Mouse (Mus musculus): ENCODE data around the gene Abcd4.
A peak's percentile ranks its signal among the peaks of the same experiment; 100 is the strongest.

Gene Abcd4

DNA sequence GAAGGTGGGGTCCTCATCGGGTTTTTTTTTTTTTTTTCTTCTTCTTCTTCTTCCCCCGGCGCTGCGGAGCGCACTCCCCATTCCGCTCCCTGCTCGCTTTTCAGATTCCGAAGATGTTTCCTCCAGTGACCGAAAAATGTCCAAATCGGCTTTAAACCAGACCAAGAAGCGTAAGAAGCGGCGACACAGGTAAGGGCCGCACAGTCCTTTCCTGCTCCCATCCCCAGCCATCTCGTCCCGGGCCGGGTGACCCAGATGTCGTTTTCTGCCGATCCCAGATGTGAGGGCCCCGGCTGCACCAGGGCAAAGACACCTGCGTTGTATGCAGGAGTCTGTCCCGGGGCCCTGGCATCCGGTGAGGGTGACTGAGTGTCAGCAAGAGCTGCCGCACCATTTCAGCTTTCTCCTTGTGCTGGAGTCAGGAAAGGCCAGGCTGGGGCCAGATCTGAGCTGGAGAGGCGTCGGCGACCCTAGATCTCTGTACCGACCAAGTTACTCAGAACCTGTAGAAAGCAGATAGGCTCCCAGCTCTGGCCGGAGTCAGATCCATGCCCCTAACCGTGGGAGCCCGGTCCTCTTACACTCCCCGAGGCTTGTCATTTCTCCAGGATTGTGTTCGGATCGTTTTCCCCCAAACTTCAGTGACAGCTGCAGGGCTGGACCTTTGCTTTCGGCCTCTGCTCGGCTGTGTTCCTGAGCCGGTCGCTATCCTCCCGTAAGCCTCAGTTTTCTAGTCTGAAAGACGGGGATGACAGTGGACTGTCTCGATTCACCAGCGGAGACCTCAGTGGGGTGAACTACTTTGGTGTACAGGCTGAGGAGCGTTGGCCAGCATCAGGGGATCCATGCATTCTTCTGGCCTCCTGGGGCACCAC is 45.5 kb downstream of the Abcd4 start:
- peak; percentile 14 for DNase-seq

DNA sequence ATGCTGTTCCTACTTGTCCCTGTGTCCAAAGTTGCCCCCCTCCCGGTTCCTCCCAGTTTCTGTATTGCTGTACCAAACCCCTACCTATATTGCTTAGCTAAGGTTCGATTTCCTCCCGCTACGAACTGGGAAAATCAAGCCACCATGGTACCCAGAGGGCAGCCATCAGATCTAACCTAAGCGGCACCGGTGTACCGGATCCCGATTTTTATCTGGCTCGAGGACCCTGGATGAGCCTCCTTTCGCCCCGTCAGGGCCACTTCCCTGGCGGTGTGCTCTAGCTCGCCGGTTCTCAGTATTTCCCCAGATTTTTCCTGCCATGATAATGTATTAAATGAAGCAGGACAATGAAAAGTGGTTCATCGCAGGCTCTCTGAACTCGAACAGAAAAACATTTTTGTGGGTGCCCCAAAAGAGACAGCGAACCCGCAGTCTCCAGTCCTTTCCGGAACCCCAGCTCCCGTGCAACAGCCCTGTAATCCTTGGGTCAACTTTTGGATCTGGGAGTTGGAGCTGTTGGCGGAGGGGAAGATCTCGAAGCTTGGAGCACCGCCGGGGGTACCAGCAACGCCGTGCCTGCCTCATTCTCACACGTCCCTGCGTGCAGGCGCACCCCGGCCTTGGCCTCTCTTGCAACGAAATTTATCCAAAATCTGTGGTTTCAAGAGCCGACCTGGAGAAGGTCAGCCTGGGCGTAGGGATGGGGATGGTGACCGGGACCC is 46.4 kb downstream of the Abcd4 start:
- DNase-seq: no peak

DNA sequence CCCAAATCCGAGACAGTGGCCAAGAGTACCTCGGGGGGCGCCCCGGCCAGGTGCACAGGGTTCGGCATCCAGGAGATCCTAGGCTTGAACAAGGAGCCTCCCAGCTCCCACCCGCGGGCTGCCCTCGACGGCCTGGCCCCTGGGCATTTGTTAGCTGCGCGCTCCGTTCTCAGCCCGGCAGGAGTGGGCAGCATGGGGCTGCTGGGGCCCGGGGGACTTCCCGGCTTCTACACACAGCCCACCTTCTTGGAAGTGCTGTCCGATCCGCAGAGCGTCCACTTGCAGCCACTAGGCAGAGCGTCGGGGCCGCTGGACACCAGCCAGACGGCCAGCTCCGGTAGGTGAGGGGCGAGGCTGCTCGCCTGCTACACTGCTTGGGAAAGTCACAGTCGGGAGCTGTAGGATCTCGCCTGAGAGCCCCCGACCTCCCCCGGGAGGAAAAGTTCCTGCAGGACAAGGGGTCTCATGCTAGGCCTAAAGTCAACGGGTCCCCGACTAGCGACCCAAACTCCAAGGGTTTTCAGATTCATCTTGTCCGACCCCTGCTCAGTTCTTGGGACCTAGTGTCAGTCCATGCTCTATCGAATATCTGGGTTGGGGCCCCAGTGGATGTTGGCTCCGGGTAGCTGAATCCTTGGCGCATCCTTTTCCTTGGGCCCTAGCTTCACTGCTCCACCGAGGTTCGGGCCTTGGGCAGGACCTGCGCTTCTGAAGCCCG is 47.1 kb downstream of the Abcd4 start:
- no peak for DNase-seq

DNA sequence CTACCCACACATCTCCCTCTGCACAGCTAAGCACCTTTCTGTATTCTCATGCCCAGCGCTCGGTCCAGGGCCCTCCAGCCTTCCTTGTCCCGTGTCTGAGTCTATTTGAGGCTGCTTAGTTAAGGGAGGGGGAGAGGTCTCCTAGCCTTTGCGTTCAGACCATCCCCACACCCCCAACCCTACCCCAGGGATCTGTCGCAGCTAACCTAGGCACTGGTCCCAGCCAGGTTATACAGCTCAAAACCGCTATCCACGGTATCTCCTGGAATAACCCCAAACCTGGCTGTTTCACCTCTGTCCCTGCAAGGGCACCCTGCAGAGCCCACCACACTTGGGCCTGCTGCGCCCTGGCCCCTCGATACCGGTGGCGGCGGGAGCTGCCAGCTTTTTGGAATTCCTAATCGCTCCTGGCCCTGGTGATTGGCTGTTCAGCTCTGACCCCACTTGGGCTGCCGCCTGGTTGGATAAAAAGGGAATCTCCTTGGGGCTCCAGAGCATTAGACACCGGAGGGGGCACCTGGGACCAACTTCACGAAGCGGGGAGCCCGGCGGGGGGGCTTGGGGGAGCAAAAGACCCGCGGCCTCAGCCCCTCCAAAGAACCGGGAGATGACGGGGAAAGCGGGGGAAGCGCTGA is 47.8 kb downstream of the Abcd4 start, which contains the start of gene Vsx2:
Vsx2 (plus strand) TSS at position 427 of the 635 bp plus-strand sequence.
- DNase-seq: no peak

DNA sequence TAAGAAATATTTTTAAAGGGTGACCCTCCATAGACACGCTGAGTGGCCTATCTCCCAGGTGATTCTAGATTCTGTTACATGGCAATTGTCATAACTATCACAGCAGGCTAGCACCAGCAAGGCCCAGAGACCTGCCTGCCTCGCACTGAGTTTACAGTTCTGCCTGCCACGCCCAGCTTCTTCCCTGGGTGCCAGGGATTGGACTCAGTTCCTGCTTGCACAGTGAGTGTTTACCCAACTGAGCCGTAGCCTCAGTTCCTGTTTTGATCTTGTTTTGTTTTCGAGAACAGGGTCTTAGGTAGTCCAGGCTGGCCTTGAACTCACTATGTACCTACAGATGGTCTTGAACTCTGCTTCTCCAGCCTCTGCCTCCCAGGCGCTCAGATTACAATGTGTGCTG is 49.6 kb downstream of the Abcd4 start:
- no peak for DNase-seq

DNA sequence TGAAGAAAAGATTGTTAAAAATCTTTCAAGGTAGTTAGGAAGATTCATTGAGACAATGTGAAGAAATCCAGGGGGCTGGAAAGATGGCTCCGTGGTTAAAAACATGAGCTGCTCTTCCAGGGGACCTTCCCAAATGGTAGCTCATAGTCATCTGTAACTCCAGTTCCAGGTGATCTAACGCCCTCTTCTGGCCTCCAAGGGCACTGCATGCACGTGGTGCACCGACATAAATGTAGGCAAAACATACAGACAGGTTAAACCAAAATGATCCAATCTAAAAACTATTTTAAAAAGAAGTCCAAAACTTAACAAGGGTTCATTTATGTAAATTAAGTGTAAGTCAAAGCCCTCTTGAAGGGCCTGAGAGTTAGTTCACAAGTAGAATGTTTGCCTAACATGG is 54.7 kb downstream of the Abcd4 start:
- no peak for DNase-seq

DNA sequence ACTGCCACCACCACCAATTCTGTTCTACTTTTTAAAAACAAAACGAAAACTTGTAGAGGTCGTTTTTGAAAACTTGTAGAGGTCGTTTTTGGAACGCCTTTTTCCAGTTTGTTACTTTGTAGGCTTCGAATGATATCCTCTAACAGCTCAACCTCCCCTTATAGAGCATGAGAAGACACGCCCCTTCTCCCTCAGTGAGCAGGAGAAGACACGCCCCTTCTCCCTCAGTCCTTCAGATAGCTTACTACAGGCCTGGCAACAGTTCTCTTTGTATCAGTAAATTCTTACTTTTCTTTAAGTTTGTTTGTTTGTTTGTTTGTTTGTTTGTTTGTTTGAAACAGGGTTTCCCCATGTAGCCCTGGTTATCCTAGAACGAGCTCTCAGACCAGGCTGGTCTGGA is 62.0 kb downstream of the Abcd4 start:
- DNase-seq: no peak
